Mouse (Mus musculus) liver, embryonic 14.5 days (tissue): ENCODE data around the gene Gm13272.
"Not testable (repeated sequence)": the region's sequence is repeated elsewhere in the genome, so short reads cannot be mapped to it uniquely, and the experiment has no call there.

Experiments
- CTCF ChIP-seq: IDR thresholded peaks from 2 replicates; pipeline ENCODE4 v1.5.1; 2016; ENCODE audit warnings: antibody characterized with exemption, low read depth, control low read depth
- EP300 ChIP-seq: IDR thresholded peaks from 2 replicates; pipeline ENCODE4 v1.6.1; 2016; ENCODE audit warnings: antibody characterized with exemption, low read depth

GRCm38 (mm10) chr4:88759610-88760268 is 19.9 kb upstream of the Gm13272 start, which contains the start of gene Gm13283:
- TF ChIP-seq CTCF, EP300: not testable (repeated sequence)
